Mouse (Mus musculus) MEL (cell line): Measurements from ENCODE around the gene Serhl. TPM values are rescaled to one million over a fixed set of nuclear protein-coding genes. Genes with fewer than 3 reads are reported as not detected.

Experiments used
- DNase-seq: peaks from one replicate; pipeline ENCODE4 v3.0.0; 2011; ENCODE audit warnings: low read depth, low spot score
- H3K27ac ChIP-seq: 2 replicates; pipeline ENCODE4 v1.5.1; 2012; ENCODE audit warnings: low read depth, mild to moderate bottlenecking, control low read depth, low read length, moderate library complexity; ENCODE audit not compliant: control insufficient read depth
- H3K27me3 ChIP-seq, 2 experiments: fragments of 150-350 bp in 1 of 2; sonication (generic) in 1 of 2; 2 replicates each; pipeline ENCODE4 v1.6.1; 2012; ENCODE audit warnings: low read length in 2 of 2, mild to moderate bottlenecking in 2 of 2, improper control_type of control experiment in 1 of 2, moderate library complexity in 1 of 2; ENCODE audit not compliant: insufficient read depth in 2 of 2, control insufficient read depth in 1 of 2
- H3K36me3 ChIP-seq, 2 experiments: 2 replicates each; pipeline ENCODE4 v1.6.1; 2012 to 2014; ENCODE audit warnings: low read length in 2 of 2, improper control_type of control experiment in 1 of 2, inconsistent platforms in 1 of 2, mild to moderate bottlenecking in 1 of 2; ENCODE audit not compliant: insufficient read depth in 2 of 2, control insufficient read depth in 1 of 2
- H3K4me1 ChIP-seq, 2 experiments: fragments of 150-350 bp in 1 of 2; sonication (generic) in 1 of 2; 2 replicates each; pipeline ENCODE4 v1.6.1; 2012; ENCODE audit warnings: low read length in 2 of 2, improper control_type of control experiment in 1 of 2, mild to moderate bottlenecking in 1 of 2; ENCODE audit not compliant: insufficient read depth in 2 of 2, control insufficient read depth in 1 of 2
- H3K4me3 ChIP-seq, 2 experiments: fragments of 150-350 bp in 1 of 2; sonication (generic) in 1 of 2; 2 replicates each; pipeline ENCODE4 v1.5.1; 2012; ENCODE audit warnings: low read depth in 2 of 2, low read length in 2 of 2, mild to moderate bottlenecking in 2 of 2, moderate library complexity in 2 of 2, control low read depth in 1 of 2, improper control_type of control experiment in 1 of 2; ENCODE audit not compliant: control insufficient read depth in 1 of 2, insufficient read depth in 1 of 2
- H3K79me2 ChIP-seq: 2 replicates; pipeline ENCODE4 v1.6.1; 2012; ENCODE audit warnings: mild to moderate bottlenecking, low read length, moderate library complexity; ENCODE audit not compliant: control insufficient read depth, poor library complexity, insufficient read depth
- H3K9ac ChIP-seq: 2 replicates; pipeline ENCODE4 v1.6.1; 2012; ENCODE audit warnings: low read depth, mild to moderate bottlenecking, control low read depth, low read length, moderate library complexity; ENCODE audit not compliant: control insufficient read depth, poor library complexity, severe bottlenecking
- H3K9me3 ChIP-seq: fragments of 150-350 bp; sonication (generic); replicated peaks from 2 replicates; pipeline ENCODE4 v1.6.1; 2012; ENCODE audit warnings: mild to moderate bottlenecking, low read length, improper control_type of control experiment, moderate library complexity; ENCODE audit not compliant: insufficient read depth
- BHLHE40 ChIP-seq: IDR thresholded peaks from 2 replicates; pipeline ENCODE4 v1.6.1; 2012; ENCODE audit warnings: low read depth, mild to moderate bottlenecking, inconsistent platforms, low read length, improper control_type of control experiment, borderline replicate concordance
- CHD2 ChIP-seq: IDR thresholded peaks from 2 replicates; pipeline ENCODE4 v1.6.1; 2011; ENCODE audit warnings: low read length, improper control_type of control experiment
- E2F4 ChIP-seq: IDR thresholded peaks from 2 replicates; pipeline ENCODE4 v1.6.1; 2011; ENCODE audit warnings: low read depth, low read length, improper control_type of control experiment, borderline replicate concordance
- EP300 ChIP-seq, 2 experiments: IDR thresholded peaks; 2 replicates each; pipeline ENCODE4 v1.6.1; 2011; ENCODE audit warnings: improper control_type of control experiment in 2 of 2, low read length in 2 of 2, low read depth in 1 of 2, mild to moderate bottlenecking in 1 of 2
- ETS1 ChIP-seq: IDR thresholded peaks from 2 replicates; pipeline ENCODE4 v1.6.1; 2012; ENCODE audit warnings: low read depth, mild to moderate bottlenecking, inconsistent platforms, low read length, improper control_type of control experiment, moderate library complexity
- HCFC1 ChIP-seq: IDR thresholded peaks from 2 replicates; pipeline ENCODE4 v1.6.1; 2012; ENCODE audit warnings: low read depth, mild to moderate bottlenecking, inconsistent platforms, low read length, improper control_type of control experiment, moderate library complexity
- JUND ChIP-seq: IDR thresholded peaks from 2 replicates; pipeline ENCODE4 v1.6.1; 2011; ENCODE audit warnings: low read depth, mild to moderate bottlenecking, improper control_type of control experiment, low read length
- MAFK ChIP-seq: IDR thresholded peaks from 2 replicates; pipeline ENCODE4 v1.6.1; 2011; ENCODE audit warnings: low read depth, mild to moderate bottlenecking, low read length, improper control_type of control experiment, borderline replicate concordance
- MAX ChIP-seq: IDR thresholded peaks from 2 replicates; pipeline ENCODE4 v1.6.1; 2011; ENCODE audit warnings: low read length, improper control_type of control experiment
- MYB ChIP-seq: IDR thresholded peaks from 2 replicates; pipeline ENCODE4 v1.6.1; 2011; ENCODE audit warnings: mild to moderate bottlenecking, low read depth, low read length, improper control_type of control experiment
- POLR2AphosphoS5 ChIP-seq: IDR thresholded peaks from 2 replicates; pipeline ENCODE4 v1.6.1; 2012; ENCODE audit warnings: low read depth, borderline replicate concordance, mild to moderate bottlenecking, inconsistent platforms, low read length, moderate library complexity, mixed read lengths
- TAL1 ChIP-seq: IDR thresholded peaks from 2 replicates; pipeline ENCODE4 v1.6.1; 2012; ENCODE audit warnings: mild to moderate bottlenecking, inconsistent platforms, low read length, moderate library complexity, mixed read lengths
- TBP ChIP-seq: IDR thresholded peaks from 2 replicates; pipeline ENCODE4 v1.8.0; 2011; ENCODE audit warnings: low read depth, low read length, improper control_type of control experiment
- TCF12 ChIP-seq: IDR thresholded peaks from 2 replicates; pipeline ENCODE4 v1.6.1; 2014; ENCODE audit warnings: low read depth, mild to moderate bottlenecking, inconsistent platforms, low read length, improper control_type of control experiment, moderate library complexity
- ZC3H11A ChIP-seq: IDR thresholded peaks from 2 replicates; pipeline ENCODE4 v1.6.1; 2012; ENCODE audit warnings: low read depth, mild to moderate bottlenecking, inconsistent platforms, low read length, improper control_type of control experiment
- ZKSCAN1 ChIP-seq: IDR thresholded peaks from 2 replicates; pipeline ENCODE4 v1.6.1; 2012; ENCODE audit warnings: low read depth, mild to moderate bottlenecking, inconsistent platforms, low read length, improper control_type of control experiment, moderate library complexity
- ZMIZ1 ChIP-seq: IDR thresholded peaks from 2 replicates; pipeline ENCODE4 v1.6.1; 2012; ENCODE audit warnings: low read depth, mild to moderate bottlenecking, inconsistent platforms, low read length, improper control_type of control experiment, moderate library complexity
- polyA plus RNA-seq, 2 experiments: library from polyadenylated mRNA; stranded (reverse) in 1 of 2; unstranded in 1 of 2; fragments of >175 nt in 1 of 2; fragments of >200 nt in 1 of 2; gene quantifications; 2 replicates each; pipeline versions ENCODE4 v1.2.1 to v1.2.4; 2012; ENCODE audit warnings: low replicate concordance in 2 of 2, low read depth in 1 of 2; ENCODE audit not compliant: insufficient read length in 2 of 2, insufficient read depth in 1 of 2, missing spikeins in 1 of 2
- total RNA-seq: library from RNA; depleted of rRNA; stranded (reverse); fragments of 300-350 nt; gene quantifications from 2 replicates; pipeline ENCODE4 v1.2.3, GENCODE M21; 2012

Gene Serhl
- total and polyA plus RNA-seq, 3 experiments, result 19.6 to 57.3 TPM; not detected in 1

- DNase-seq, result no peak
- Histone ChIP-seq H3K4me1 (peaks cover 0 to 16% of the 10 kb centered on the region in 2 experiments; a peak in 2 of 4 replicates), H3K9ac (no peak overlapping the region), H3K9me3 (no peaks in the 10 kb centered on the region), H3K27ac (peak overlapping the region; percentile 15), H3K79me2 (peaks cover 39% of the 10 kb centered on the region), H3K4me3 (no peak overlapping the region), H3K27me3 (no peaks in the 10 kb centered on the region), H3K36me3 (peaks cover 2 to 7% of the 10 kb centered on the region in 2 experiments; a peak in 3 of 4 replicates)
- no peak for TF ChIP-seq E2F4
- no peak for TF ChIP-seq TBP
- no peak for TF ChIP-seq EP300 (IDR thresholded peaks at IDR 0.05; ENCODE audit: low read depth in 1 of 2, low read length in 2 of 2)
- no peak for TF ChIP-seq MAX
- TF ChIP-seq TAL1, result no peak
- TF ChIP-seq TCF12, result no peak
- no peak for TF ChIP-seq JUND
- TF ChIP-seq POLR2AphosphoS5, result no peak
- TF ChIP-seq MAFK, result no peak
Observed at GRCm38 (mm10) chr15:83150073-83150442, 60.8 kb downstream of the Serhl start.

- no peak for DNase-seq
- Histone ChIP-seq H3K4me1 (peaks cover 0 to 12% of the 10 kb centered on the region in 2 experiments; a peak in 1 of 4 replicates), H3K36me3 (peaks cover 2 to 7% of the 10 kb centered on the region in 2 experiments; a peak in 3 of 4 replicates), H3K79me2 (peaks cover 32% of the 10 kb centered on the region), H3K27me3 (no peaks in the 10 kb centered on the region), H3K9me3 (no peaks in the 10 kb centered on the region), H3K9ac (no peak overlapping the region), H3K4me3 (no peak overlapping the region), H3K27ac (no peak overlapping the region)
- TF ChIP-seq POLR2AphosphoS5 (no peak), HCFC1 (no peak), MAX (no peak), BHLHE40 (no peak), MYB (no peak), CHD2 (no peak), ZC3H11A (no peak), ZMIZ1 (no peak), ZKSCAN1 (no peak), ETS1 (no peak)
Observed at GRCm38 (mm10) chr15:83150694-83151093, 61.4 kb downstream of the Serhl start.
